In the genomic region with DNA sequence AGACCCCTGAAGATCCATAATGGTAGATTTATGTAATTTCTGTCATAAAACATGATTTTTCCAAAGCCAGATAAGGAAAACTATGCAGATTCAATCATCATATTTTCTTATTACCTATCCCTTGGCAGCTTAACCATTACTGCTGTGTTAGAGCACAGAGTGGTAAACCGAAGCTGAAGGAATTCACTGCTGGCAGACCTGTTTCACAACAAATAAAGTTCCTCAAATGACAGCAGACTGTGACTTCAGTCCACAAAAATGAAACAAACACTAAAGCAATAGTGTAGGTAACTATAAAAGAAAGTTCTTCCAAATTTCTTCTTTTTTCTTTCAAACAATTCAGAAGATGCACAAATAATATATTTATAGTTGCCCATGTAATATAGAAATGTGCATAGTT, we compare ENCODE assay signal across 16 mouse cellular contexts.
"Had no signal": no experiment of that assay in that cellular context is flagged by ENCODE, and none has a peak within 500 bp of the region (broad histone marks: within the 10 kb centered on the region; RNA-seq: fewer than 3 reads in every experiment).

No protein-coding gene starts in this region.

- H3K27ac ChIP-seq: neural tube, embryonic 12.5 days; neural tube, embryonic 13.5 days; neural tube, embryonic 15.5 days; stomach, embryonic 15.5 days had no signal

- H3K36me3 ChIP-seq: neural tube, embryonic 13.5 days; stomach, embryonic 15.5 days had no signal

- H3K9ac ChIP-seq: neural tube, embryonic 12.5 days; neural tube, embryonic 13.5 days; neural tube, embryonic 15.5 days; stomach, embryonic 15.5 days had no signal

- H3K4me2 ChIP-seq: neural tube, embryonic 12.5 days; neural tube, embryonic 13.5 days; neural tube, embryonic 15.5 days; stomach, embryonic 15.5 days had no signal

- H3K4me3 ChIP-seq: neural tube, embryonic 12.5 days; neural tube, embryonic 13.5 days; neural tube, embryonic 15.5 days; stomach, embryonic 15.5 days had no signal

- H3K27me3 ChIP-seq: neural tube, embryonic 12.5 days; neural tube, embryonic 13.5 days; neural tube, embryonic 15.5 days; stomach, embryonic 15.5 days had no signal

- H3K9me3 ChIP-seq: neural tube, embryonic 12.5 days; neural tube, embryonic 13.5 days; neural tube, embryonic 15.5 days; stomach, embryonic 15.5 days had no signal

- DNase-seq: retina, postnatal 1 day; right cerebral cortex, adult 18-20 months; right cerebral cortex, postnatal 14 days; right cerebral cortex, postnatal 25 days; right cerebral cortex, postnatal 4 days; spleen, adult 18-20 months; thymus, adult 18-20 months; thymus, adult 2 months; thymus, postnatal 14 days; thymus, postnatal 25 days; thymus, postnatal 36 days; thymus, postnatal 4 days had no signal

- H3K4me1 ChIP-seq: stomach, embryonic 15.5 days had no signal
